Mouse (Mus musculus) hindbrain, postnatal 0 days (tissue): Measurements from ENCODE around the gene Scyl1. TPM values are rescaled to one million over a fixed set of nuclear protein-coding genes. Genes with fewer than 3 reads are reported as not detected.
A peak's percentile ranks its signal among the peaks of the same experiment; 100 is the strongest.

Experiments
- ATAC-seq: fragments of 200-750 bp; cut with Nextera tagmentation; 2 replicates; pipeline ENCODE4 v1.8.0; 2017; ENCODE audit warnings: mild to moderate bottlenecking, moderate TSS enrichment, moderate library complexity
- DNase-seq: peaks from one replicate; pipeline ENCODE4 v3.0.0-alpha.2; 2015; ENCODE audit warnings: low spot score
- H3K27ac ChIP-seq: fragments of 300-500 bp; sonication (generic); 2 replicates; pipeline ENCODE4 v1.5.1; 2014; ENCODE audit warnings: mild to moderate bottlenecking
- H3K27me3 ChIP-seq: fragments of 300-500 bp; sonication (generic); 2 replicates; pipeline ENCODE4 v1.6.1; 2014; ENCODE audit warnings: low read length, mixed read lengths; ENCODE audit not compliant: insufficient read depth
- H3K36me3 ChIP-seq: fragments of 300-500 bp; sonication (generic); 2 replicates; pipeline ENCODE4 v1.6.1; 2014; ENCODE audit warnings: low read length, mixed read lengths; ENCODE audit not compliant: insufficient read depth
- H3K4me1 ChIP-seq: fragments of 300-500 bp; sonication (generic); 2 replicates; pipeline ENCODE4 v1.6.1; 2014; ENCODE audit warnings: antibody characterized with exemption, low read length, mixed read lengths; ENCODE audit not compliant: insufficient read depth
- H3K4me2 ChIP-seq: fragments of 300-500 bp; sonication (generic); 2 replicates; pipeline ENCODE4 v1.6.1; 2014; ENCODE audit warnings: low read depth, mild to moderate bottlenecking, low read length, moderate library complexity, mixed read lengths
- H3K4me3 ChIP-seq: fragments of 300-500 bp; sonication (generic); 2 replicates; pipeline ENCODE4 v1.5.1; 2014; ENCODE audit warnings: low read length
- H3K9ac ChIP-seq: fragments of 300-500 bp; sonication (generic); replicated peaks from 2 replicates; pipeline ENCODE4 v1.6.1; 2014; ENCODE audit warnings: mild to moderate bottlenecking, low read length, moderate library complexity, mixed read lengths
- H3K9me3 ChIP-seq: fragments of 300-500 bp; sonication (generic); 2 replicates; pipeline ENCODE4 v1.6.1; 2016; ENCODE audit warnings: low read length, mixed read lengths
- CTCF ChIP-seq: IDR thresholded peaks from 2 replicates; pipeline ENCODE4 v1.5.1; 2016; ENCODE audit warnings: antibody characterized with exemption, control low read depth, low read depth
- WGBS: fragments of 180-500 bp; shearing (Covaris S2); extraction: QIAGEN DNeasy Blood & Tissue Kit; methylation state at CpG from one replicate; pipeline ENCODE4 v1.1.7; 2014; 5-methylcytosine and 5-hydroxymethylcytosine counted together
- polyA plus RNA-seq: library from polyadenylated mRNA; unstranded; fragments of >200 nt; fragmentation: Nextera tagmentation; extraction: Ambion mirVana; gene quantifications from 2 replicates; pipeline ENCODE4 v1.2.1, GENCODE M21; 2015
- total RNA-seq: library from RNA; depleted of rRNA; stranded (reverse); fragments of >200 nt; gene quantifications from 2 replicates; pipeline ENCODE4 v1.2.3, GENCODE M21; 2014

Scyl1 gene
- total and polyA plus RNA-seq, 2 experiments from 2014 or later: 76.2 to 96.6 TPM

GRCm38 (mm10) chr19:5722848-5723425, 48.3 kb downstream of the Scyl1 start:
- no peak for TF ChIP-seq CTCF
- 94% methylated on average over 7 of the region's 7 CpGs for WGBS

GRCm38 (mm10) chr19:5721233-5721632, 50.0 kb downstream of the Scyl1 start:
- 82% methylated on average over 6 of the region's 6 CpGs for WGBS
- DNase-seq (no peak), ATAC-seq (no peak)
- no peak overlapping the region for H3K27ac ChIP-seq
- peaks cover 16% of the 10 kb centered on the region; the same call in 1 of the 2 replicates for H3K4me1 ChIP-seq
- H3K9ac ChIP-seq: no peak overlapping the region
- no peak overlapping the region for H3K4me2 ChIP-seq
- no peak overlapping the region for H3K4me3 ChIP-seq
- H3K36me3 ChIP-seq: peaks cover 31% of the 10 kb centered on the region
- no peaks in the 10 kb centered on the region for H3K9me3 ChIP-seq
- no peak for TF ChIP-seq CTCF
- H3K27me3 ChIP-seq: no peaks in the 10 kb centered on the region

More at GRCm38 (mm10) chr19:5722848-5723425, 48.3 kb downstream of the Scyl1 start:
- Histone ChIP-seq H3K9ac (no peak overlapping the region), H3K9me3 (no peaks in the 10 kb centered on the region), H3K36me3 (peaks cover 31% of the 10 kb centered on the region), H3K27me3 (no peaks in the 10 kb centered on the region), H3K4me1 (peaks cover 20% of the 10 kb centered on the region), H3K4me3 (no peak overlapping the region), H3K4me2 (no peak overlapping the region), H3K27ac (no peak overlapping the region)
- ATAC-seq (no peak), DNase-seq (no peak)

- peaks cover 10% of the 10 kb centered on the region for H3K4me1 ChIP-seq
- 0 out of 2 replicates have a peak overlapping the region, but pooled peaks have one; percentile 2 for H3K9ac ChIP-seq
- TF ChIP-seq CTCF: no peak
- H3K4me2 ChIP-seq: peak overlapping the region; percentile 53
- ATAC-seq (0 out of 2 replicates have a peak, but pooled peaks have one; percentile 6), DNase-seq (peak; percentile 34)
- peak overlapping the region; percentile 72 for H3K27ac ChIP-seq
- 36% methylated on average over 10 of the region's 10 CpGs for WGBS
- no peaks in the 10 kb centered on the region for H3K9me3 ChIP-seq
- H3K4me3 ChIP-seq: peak overlapping the region; percentile 41; the same call in 1 of the 2 replicates
- H3K27me3 ChIP-seq: no peaks in the 10 kb centered on the region
- H3K36me3 ChIP-seq: peaks cover 31% of the 10 kb centered on the region
Observed at GRCm38 (mm10) chr19:5716955-5717354, 54.3 kb downstream of the Scyl1 start.

GRCm38 (mm10) chr19:5715793-5716688, 55.2 kb downstream of the Scyl1 start:
- TF ChIP-seq CTCF: peak; percentile 65

GRCm38 (mm10) chr19:5713730-5714129, 57.5 kb downstream of the Scyl1 start:
- ATAC-seq: no peak
- WGBS: 18% methylated on average over 2 of the region's 2 CpGs
- no peak for TF ChIP-seq CTCF
- peaks cover 4% of the 10 kb centered on the region for H3K36me3 ChIP-seq
- peak overlapping the region; percentile 53 for H3K4me2 ChIP-seq
- H3K4me1 ChIP-seq: peaks cover 10% of the 10 kb centered on the region
- no peaks in the 10 kb centered on the region for H3K9me3 ChIP-seq
- 0 out of 2 replicates have a peak overlapping the region, but pooled peaks have one; percentile 17 for H3K9ac ChIP-seq
- no peaks in the 10 kb centered on the region for H3K27me3 ChIP-seq
- DNase-seq: no peak
- peak overlapping the region; percentile 18 for H3K4me3 ChIP-seq
- H3K27ac ChIP-seq: no peak overlapping the region

More at GRCm38 (mm10) chr19:5715793-5716688, 55.2 kb downstream of the Scyl1 start:
- WGBS: 14% methylated on average over 43 of the region's 43 CpGs
- Histone ChIP-seq H3K9ac (peak overlapping the region; percentile 59), H3K4me1 (peaks cover 10% of the 10 kb centered on the region), H3K4me2 (peak overlapping the region; percentile 53), H3K4me3 (peak overlapping the region; percentile 41), H3K27ac (peak overlapping the region; percentile 72; the same call in 1 of the 2 replicates), H3K27me3 (no peaks in the 10 kb centered on the region), H3K9me3 (no peaks in the 10 kb centered on the region), H3K36me3 (peaks cover 24% of the 10 kb centered on the region)
- ATAC-seq (peak; percentile 76), DNase-seq (peak; percentile 83)

- Histone ChIP-seq H3K4me2 (peak overlapping the region; percentile 53), H3K9me3 (no peaks in the 10 kb centered on the region), H3K4me3 (peak overlapping the region; percentile 18), H3K4me1 (peaks cover 10% of the 10 kb centered on the region), H3K27ac (no peak overlapping the region), H3K27me3 (no peaks in the 10 kb centered on the region), H3K36me3 (peaks cover 9% of the 10 kb centered on the region), H3K9ac (0 out of 2 replicates have a peak overlapping the region, but pooled peaks have one; percentile 17)
- ATAC-seq (no peak), DNase-seq (no peak)
- 79% methylated on average over 5 of the region's 5 CpGs for WGBS
- TF ChIP-seq CTCF: no peak
Observed at GRCm38 (mm10) chr19:5713255-5713654, 58.0 kb downstream of the Scyl1 start.
